Comparison of ENCODE assay signal across 24 mouse cellular contexts in genomic region chr7:102204296-102204857, GRCm38 (mm10). TPM values are rescaled to one million over a fixed set of nuclear protein-coding genes. Genes with fewer than 3 reads are reported as not detected.
A peak's percentile ranks its signal among the peaks of the same experiment; 100 is the strongest.
DNase-seq lines count a peak whose midpoint lies in the region; ATAC-seq and TF ChIP-seq lines count a peak whose summit lies in the region.
"Had no signal": no experiment of that assay in that cellular context is flagged by ENCODE, and none has a peak within 500 bp of the region (broad histone marks: within the 10 kb centered on the region; RNA-seq: fewer than 3 reads in every experiment).

No protein-coding gene starts in this region.

- peaks cover 54% of the 10 kb centered on the region for H3K4me1 ChIP-seq in liver, embryonic 15.5 days (replicated peaks)
- H3K4me1 ChIP-seq in liver, embryonic 11.5 days (replicated peaks; ENCODE audit: control insufficient read depth, insufficient read depth, low read length), result peaks cover 24% of the 10 kb centered on the region
- peaks cover 4% of the 10 kb centered on the region for H3K4me1 ChIP-seq in intestine, embryonic 16.5 days (ENCODE audit: control insufficient read depth, insufficient read depth, low read length)

- no peak for ATAC-seq in liver, embryonic 15.5 days (ENCODE audit: insufficient read depth)
- ATAC-seq in liver, embryonic 11.5 days (replicated peaks; ENCODE audit: low FRiP score), result no peak
- ATAC-seq in megakaryocyte progenitor cell, adult 5-6 weeks (replicated peaks; ENCODE audit: poor library complexity), result peak; percentile 26; the same call in 1 of the 2 replicates
- no peak for ATAC-seq in intestine, embryonic 16.5 days
- ATAC-seq: CD4-positive, CD25-positive, alpha-beta regulatory T cell, adult 4 months; forebrain, embryonic 14.5 days had no signal

- peak overlapping the region; percentile 4; the same call in 1 of the 2 replicates for H3K4me3 ChIP-seq in gastrocnemius, adult 2 months
- H3K4me3 ChIP-seq in liver, embryonic 15.5 days (replicated peaks), result no peak overlapping the region
- H3K4me3 ChIP-seq in liver, embryonic 11.5 days (ENCODE audit: low read depth, low read length), result no peak overlapping the region
- no peak overlapping the region for H3K4me3 ChIP-seq in intestine, embryonic 16.5 days (ENCODE audit: low read length)
- H3K4me3 ChIP-seq: embryonic facial prominence, embryonic 15.5 days; erythroblast, embryonic 14.5 days; forebrain, embryonic 10.5 days; heart, embryonic 10.5 days; hindbrain, embryonic 13.5 days had no signal

- H3K9ac ChIP-seq in liver, embryonic 15.5 days, result no peak overlapping the region
- H3K9ac ChIP-seq in liver, embryonic 11.5 days (ENCODE audit: low read depth, low read length), result no peak overlapping the region
- H3K9ac ChIP-seq in intestine, embryonic 16.5 days (ENCODE audit: low read depth, low read length), result no peak overlapping the region
- H3K9ac ChIP-seq: embryonic facial prominence, embryonic 15.5 days; hindbrain, embryonic 13.5 days had no signal

- DNase-seq in gastrocnemius, adult 2 months, result no peak
- DNase-seq in gastrocnemius, postnatal 10 days, result no peak
- DNase-seq in liver, embryonic 11.5 days (ENCODE audit: low spot score), result no peak
- DNase-seq in frontal cortex, postnatal 14 days (ENCODE audit: low spot score in 2 of 2), result no peak
- DNase-seq: adrenal gland, adult 8-10 months; adrenal gland, postnatal 36 days; B cell, adult 2 months; cerebellum, adult 2 months; cerebellum, postnatal 10 days; embryo, embryonic 11 days; gastrocnemius, postnatal 25 days; heart, adult 18-20 months; heart, postnatal 10 days had no signal

- H3K4me2 ChIP-seq in liver, embryonic 15.5 days, result no peak overlapping the region
- no peak overlapping the region for H3K4me2 ChIP-seq in liver, embryonic 11.5 days
- H3K4me2 ChIP-seq in intestine, embryonic 16.5 days (ENCODE audit: low read depth, low read length), result no peak overlapping the region
- H3K4me2 ChIP-seq: embryonic facial prominence, embryonic 15.5 days; hindbrain, embryonic 13.5 days had no signal

- H3K36me3 ChIP-seq in liver, embryonic 15.5 days (replicated peaks), result 0 out of 2 replicates have a peak, but pooled peaks cover 7% of the 10 kb centered on the region
- peaks cover 2% of the 10 kb centered on the region; the same call in 1 of the 2 replicates for H3K36me3 ChIP-seq in liver, embryonic 11.5 days (ENCODE audit: control insufficient read depth, insufficient read depth, low read length)
- no peaks in the 10 kb centered on the region for H3K36me3 ChIP-seq in intestine, embryonic 16.5 days (ENCODE audit: control insufficient read depth, insufficient read depth, low read length)
- H3K36me3 ChIP-seq: embryonic facial prominence, embryonic 15.5 days; hindbrain, embryonic 13.5 days had no signal

- 74% methylated on average over 3 of the region's 3 CpGs for WGBS in liver, embryonic 15.5 days (ENCODE audit: insufficient replicate concordance)
- WGBS in liver, embryonic 11.5 days, result 85% methylated on average over 3 of the region's 3 CpGs
- 75% methylated on average over 3 of the region's 3 CpGs for WGBS in intestine, embryonic 16.5 days

- H3K27me3 ChIP-seq in liver, embryonic 15.5 days, result no peaks in the 10 kb centered on the region
- H3K27me3 ChIP-seq in liver, embryonic 11.5 days (replicated peaks; ENCODE audit: control insufficient read depth, insufficient read depth, low read length), result no peaks in the 10 kb centered on the region
- H3K27me3 ChIP-seq in intestine, embryonic 16.5 days (replicated peaks; ENCODE audit: control insufficient read depth, insufficient read depth, low read length), result no peaks in the 10 kb centered on the region
- H3K27me3 ChIP-seq: embryonic facial prominence, embryonic 15.5 days; hindbrain, embryonic 13.5 days had no signal

- no peak for TF ChIP-seq CTCF in gastrocnemius, adult 2 months (IDR thresholded peaks at IDR 0.05)

- H3K27ac ChIP-seq in gastrocnemius, adult 2 months, result peak overlapping the region; percentile 72
- H3K27ac ChIP-seq in liver, embryonic 15.5 days (replicated peaks), result 0 out of 2 replicates have a peak overlapping the region, but pooled peaks have one; percentile 7
- no peak overlapping the region for H3K27ac ChIP-seq in liver, embryonic 11.5 days (ENCODE audit: low read depth, low read length)
- no peak overlapping the region for H3K27ac ChIP-seq in intestine, embryonic 16.5 days (ENCODE audit: low read length)
- H3K27ac ChIP-seq: embryonic facial prominence, embryonic 15.5 days; forebrain, embryonic 10.5 days; heart, embryonic 10.5 days; hindbrain, embryonic 13.5 days had no signal

- intact Hi-C loops in gastrocnemius, adult 2 months (cut with DNase I), result no loop called here

- H3K9me3 ChIP-seq in liver, embryonic 15.5 days (replicated peaks), result no peaks in the 10 kb centered on the region
- H3K9me3 ChIP-seq in liver, embryonic 11.5 days (ENCODE audit: control insufficient read depth, low read length), result no peaks in the 10 kb centered on the region
- no peaks in the 10 kb centered on the region for H3K9me3 ChIP-seq in intestine, embryonic 16.5 days (ENCODE audit: control insufficient read depth, low read length)
- H3K9me3 ChIP-seq: embryonic facial prominence, embryonic 15.5 days; forebrain, embryonic 10.5 days; G1E; heart, embryonic 10.5 days; hindbrain, embryonic 13.5 days had no signal

RNA-seq across cellular contexts. Expression of gene Nup98, which starts 5.6 kb away (rescaled TPM):
- total RNA-seq in gastrocnemius, adult 2 months (2021), result 10 to 100 TPM; 27.0 to 28.0 TPM
- total RNA-seq in gastrocnemius, postnatal 10 days (2021), result 10 to 100 TPM; 25.1 to 31.5 TPM
- 13.4 and 13.5 TPM in 2 replicates for polyA plus RNA-seq in liver, embryonic 15.5 days (2015; fragmentation: Nextera tagmentation; extraction: Ambion mirVana)
- 42.0 and 45.8 TPM in 2 replicates for polyA plus RNA-seq in liver, embryonic 11.5 days (2014; fragmentation: Nextera tagmentation; extraction: Ambion mirVana)
- 75.3 TPM in 2 replicates for total RNA-seq in megakaryocyte progenitor cell, adult 5-6 weeks (2015)
- 41.3 and 46.1 TPM in 2 replicates for total RNA-seq in megakaryocyte progenitor cell, adult 5-6 weeks (2017)
- 27.5 and 27.9 TPM in 2 replicates for polyA plus RNA-seq in intestine, embryonic 16.5 days (2015; fragmentation: Nextera tagmentation; extraction: Ambion mirVana)

RNA-seq across cellular contexts. Expression of gene Pgap2, which starts 5.6 kb away (rescaled TPM):
- total RNA-seq in gastrocnemius, adult 2 months (2021), result 10 to 100 TPM; 27.2 to 29.4 TPM
- 10 to 100 TPM; 35.9 to 40.7 TPM for total RNA-seq in gastrocnemius, postnatal 10 days (2021)
- polyA plus RNA-seq in liver, embryonic 15.5 days (2015; fragmentation: Nextera tagmentation; extraction: Ambion mirVana), result 22.2 and 23.5 TPM in 2 replicates
- 40.0 and 45.5 TPM in 2 replicates for polyA plus RNA-seq in liver, embryonic 11.5 days (2014; fragmentation: Nextera tagmentation; extraction: Ambion mirVana)
- total RNA-seq in megakaryocyte progenitor cell, adult 5-6 weeks (2015), result 71.9 and 80.7 TPM in 2 replicates
- total RNA-seq in megakaryocyte progenitor cell, adult 5-6 weeks (2017), result 30.6 and 32.9 TPM in 2 replicates
- polyA plus RNA-seq in intestine, embryonic 16.5 days (2015; fragmentation: Nextera tagmentation; extraction: Ambion mirVana), result 121 and 126 TPM in 2 replicates

RNA-seq across cellular contexts. Expression of gene Rhog, which starts 51.5 kb away (rescaled TPM):
- 10 to 100 TPM; 14.7 to 17.0 TPM for total RNA-seq in gastrocnemius, adult 2 months (2021)
- total RNA-seq in gastrocnemius, postnatal 10 days (2021), result 10 to 100 TPM; 23.9 to 30.1 TPM
- polyA plus RNA-seq in liver, embryonic 15.5 days (2015; fragmentation: Nextera tagmentation; extraction: Ambion mirVana), result 57.4 and 62.3 TPM in 2 replicates
- 76.8 and 81.1 TPM in 2 replicates for polyA plus RNA-seq in liver, embryonic 11.5 days (2014; fragmentation: Nextera tagmentation; extraction: Ambion mirVana)
- total RNA-seq in megakaryocyte progenitor cell, adult 5-6 weeks (2015), result 208 and 213 TPM in 2 replicates
- 44.7 and 47.3 TPM in 2 replicates for total RNA-seq in megakaryocyte progenitor cell, adult 5-6 weeks (2017)
- 69.4 and 71.3 TPM in 2 replicates for polyA plus RNA-seq in intestine, embryonic 16.5 days (2015; fragmentation: Nextera tagmentation; extraction: Ambion mirVana)

Comparison
In these comparisons a context has a peak if more than half of its experiments do, and no peak if none do; other contexts are left out.
1. H3K27ac ChIP-seq: peak in gastrocnemius, adult 2 months (single experiment) and liver, embryonic 15.5 days (single experiment); none in liver, embryonic 11.5 days (single experiment) and intestine, embryonic 16.5 days (single experiment).